Mouse (Mus musculus): Measurements from ENCODE around the gene H2-Ab1.
A peak's percentile ranks its signal among the peaks of the same experiment; 100 is the strongest.

The H2-Ab1 gene

DNA sequence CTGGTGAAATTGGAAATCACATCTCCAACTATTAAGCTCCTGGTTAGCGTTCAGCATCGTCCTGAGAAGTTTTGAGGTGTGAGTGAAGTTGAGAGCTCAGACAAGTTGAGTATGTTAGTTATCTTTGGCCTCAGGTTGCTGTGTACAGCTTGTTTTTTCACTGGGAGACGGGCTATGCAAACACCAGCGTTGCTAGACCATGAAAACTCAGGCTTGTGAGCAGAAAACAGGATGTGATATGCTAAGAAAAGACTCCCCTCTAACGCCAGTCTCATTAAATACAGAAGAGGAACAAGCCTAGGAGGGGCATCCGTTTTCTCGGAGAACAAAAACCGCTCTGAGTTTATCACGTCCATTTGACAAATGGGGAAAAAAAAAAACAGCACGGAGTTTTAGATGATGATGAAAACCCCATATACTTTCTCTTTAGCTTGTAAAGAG lies 17.9 kb upstream of the H2-Ab1 start:
- DNase-seq: no peak

GRCm38 (mm10) chr17:34240366-34240765 lies 17.1 kb upstream of the H2-Ab1 start:
- no peak for DNase-seq

DNA sequence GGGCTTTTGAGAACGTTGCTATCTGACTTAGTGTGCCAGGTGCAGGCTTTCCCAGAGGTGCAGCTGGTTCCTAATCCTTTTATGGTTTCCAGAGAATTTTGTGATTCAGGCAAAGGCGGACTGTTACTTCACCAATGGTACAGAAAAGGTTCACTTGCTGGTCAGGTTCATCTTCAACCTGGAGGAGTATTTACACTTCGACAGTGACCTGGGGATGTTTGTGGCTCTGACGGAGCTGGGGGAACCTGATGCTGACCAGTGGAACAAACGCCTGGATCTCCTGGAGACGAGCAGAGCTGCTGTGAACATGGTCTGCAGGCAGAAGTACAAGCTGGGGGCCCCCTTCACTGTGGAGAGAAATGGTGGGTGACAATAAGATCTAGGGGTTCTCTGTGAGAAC lies 16.6 kb upstream of the H2-Ab1 start:
- no peak for DNase-seq

GRCm38 (mm10) chr17:34244656-34245055 lies 12.8 kb upstream of the H2-Ab1 start:
- no peak for DNase-seq

DNA sequence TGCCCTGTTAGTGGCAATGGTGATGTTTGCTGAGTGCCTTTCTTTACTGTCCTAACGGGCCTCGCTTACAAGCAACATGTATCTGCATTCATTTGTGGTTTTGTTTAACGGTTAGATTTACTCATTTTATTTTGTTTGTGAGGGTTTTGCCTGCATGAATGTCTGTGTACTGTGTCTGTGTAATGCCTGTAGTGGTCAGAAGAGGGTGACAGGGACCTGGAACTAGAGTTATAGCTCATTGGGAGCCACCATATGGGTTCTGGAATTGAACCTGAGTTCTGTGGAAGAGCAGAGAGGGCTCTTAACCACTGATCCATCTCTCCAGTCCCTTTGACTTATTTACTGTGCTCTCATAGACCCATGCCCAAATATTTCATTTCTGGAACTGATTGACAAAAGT lies 10.4 kb upstream of the H2-Ab1 start:
- DNase-seq: peak in 1 of 2 experiments; percentile 23

- no peak for DNase-seq
Observed at GRCm38 (mm10) chr17:34248764-34249163, 8.7 kb upstream of the H2-Ab1 start.

- DNase-seq: no peak
Observed at GRCm38 (mm10) chr17:34249361-34249760, 8.1 kb upstream of the H2-Ab1 start.

GRCm38 (mm10) chr17:34249878-34250277 lies 7.6 kb upstream of the H2-Ab1 start:
- peak; percentile 66 to 68 for DNase-seq

GRCm38 (mm10) chr17:34251666-34252065 lies 5.8 kb upstream of the H2-Ab1 start:
- no peak for DNase-seq

DNA sequence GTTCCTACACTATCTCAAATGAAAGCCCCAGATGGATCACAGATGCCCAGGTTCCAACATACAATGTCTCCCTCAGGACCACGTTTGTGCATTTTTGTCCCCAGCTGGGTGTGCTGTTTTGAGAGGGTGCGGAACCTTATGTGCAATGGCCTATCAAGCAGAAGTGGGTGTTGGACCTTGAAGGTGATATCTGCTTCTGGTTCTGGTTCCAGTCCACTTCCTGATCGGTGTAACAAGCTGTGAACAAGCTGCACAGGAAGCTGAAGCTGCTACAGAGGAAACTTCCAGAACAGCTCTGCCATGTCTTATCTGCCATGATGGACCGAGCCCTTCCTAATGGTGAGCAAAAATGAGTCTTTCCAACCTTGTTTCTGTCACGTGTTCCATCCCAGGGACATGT lies 988 bp upstream of the H2-Ab1 start:
- no peak for DNase-seq

DNA sequence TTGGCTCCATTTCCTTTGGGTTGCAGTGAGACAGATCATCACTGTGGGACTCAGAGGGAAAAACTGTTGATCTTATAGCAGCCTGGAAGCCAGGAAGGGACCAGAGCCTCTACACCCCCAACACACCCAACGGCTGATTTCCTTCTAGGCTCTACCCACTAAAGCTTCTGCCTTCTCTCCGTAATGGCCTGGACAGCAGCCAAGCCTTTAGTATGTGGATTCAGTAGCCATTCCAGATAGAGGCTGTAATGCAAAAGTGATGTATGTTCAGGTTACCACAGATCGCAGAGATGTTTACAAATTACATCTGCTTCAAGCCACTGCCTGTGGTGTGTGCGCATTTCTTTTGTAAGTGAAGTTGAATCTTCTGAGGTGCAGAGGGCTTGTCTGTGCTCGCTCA lies 3.1 kb downstream of the H2-Ab1 start:
- DNase-seq: peak; percentile 11 to 24

- peak; percentile 86 to 89 for DNase-seq
Observed at GRCm38 (mm10) chr17:34261502-34261901, 4.0 kb downstream of the H2-Ab1 start.

DNA sequence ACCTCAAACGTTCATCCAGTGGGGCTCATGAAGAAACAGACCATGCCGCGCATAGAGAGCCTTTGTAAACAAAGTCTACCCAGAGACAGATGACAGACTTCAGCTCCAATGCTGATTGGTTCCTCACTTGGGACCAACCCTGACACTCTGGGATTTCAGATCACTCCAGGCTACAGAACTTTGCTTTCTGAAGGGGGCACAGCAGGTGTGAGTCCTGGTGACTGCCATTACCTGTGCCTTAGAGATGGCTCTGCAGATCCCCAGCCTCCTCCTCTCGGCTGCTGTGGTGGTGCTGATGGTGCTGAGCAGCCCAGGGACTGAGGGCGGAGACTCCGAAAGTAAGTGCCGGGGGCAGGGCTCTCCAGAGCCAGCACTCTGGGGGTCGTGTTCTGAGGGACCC lies 5.6 kb downstream of the H2-Ab1 start:
- DNase-seq: peak; percentile 84 to 85

- peak; percentile 11 to 34 for DNase-seq
Observed at GRCm38 (mm10) chr17:34263811-34264371, 6.4 kb downstream of the H2-Ab1 start.

DNA sequence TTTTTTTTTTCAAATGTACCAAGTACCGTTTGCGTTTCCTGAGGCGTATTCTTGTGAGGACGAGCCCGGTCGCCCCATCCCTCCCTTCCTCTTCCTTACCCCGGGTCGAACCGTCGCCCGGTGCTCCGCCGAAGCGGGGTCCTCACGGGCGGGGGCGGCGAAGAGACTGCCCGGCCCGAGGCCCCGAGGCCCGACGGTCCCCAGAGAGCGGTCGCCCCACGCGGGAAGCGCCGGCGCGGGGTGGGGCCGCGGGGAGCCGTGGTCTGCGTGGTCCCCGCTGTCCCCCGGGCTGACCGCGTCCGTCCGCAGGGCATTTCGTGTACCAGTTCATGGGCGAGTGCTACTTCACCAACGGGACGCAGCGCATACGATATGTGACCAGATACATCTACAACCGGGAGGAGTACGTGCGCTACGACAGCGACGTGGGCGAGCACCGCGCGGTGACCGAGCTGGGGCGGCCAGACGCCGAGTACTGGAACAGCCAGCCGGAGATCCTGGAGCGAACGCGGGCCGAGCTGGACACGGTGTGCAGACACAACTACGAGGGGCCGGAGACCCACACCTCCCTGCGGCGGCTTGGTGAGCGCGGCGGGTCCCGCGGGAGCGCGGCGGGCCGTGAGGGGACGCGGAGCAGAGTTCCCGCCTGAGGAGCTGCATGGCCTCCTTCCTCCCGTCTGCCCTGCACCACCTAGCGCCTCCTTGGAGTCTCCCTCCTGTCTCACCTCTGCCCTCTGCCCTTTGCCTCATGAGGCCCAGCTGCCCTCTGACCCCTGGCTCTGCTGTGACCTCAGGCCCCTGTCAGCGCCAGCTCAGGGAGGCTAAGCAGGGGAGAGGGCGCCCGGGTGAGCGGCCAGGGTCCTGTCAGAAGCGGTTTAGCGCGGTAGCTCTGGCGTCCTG lies 7.2 kb downstream of the H2-Ab1 start:
- peak in 1 of 2 experiments; percentile 14 for DNase-seq

DNA sequence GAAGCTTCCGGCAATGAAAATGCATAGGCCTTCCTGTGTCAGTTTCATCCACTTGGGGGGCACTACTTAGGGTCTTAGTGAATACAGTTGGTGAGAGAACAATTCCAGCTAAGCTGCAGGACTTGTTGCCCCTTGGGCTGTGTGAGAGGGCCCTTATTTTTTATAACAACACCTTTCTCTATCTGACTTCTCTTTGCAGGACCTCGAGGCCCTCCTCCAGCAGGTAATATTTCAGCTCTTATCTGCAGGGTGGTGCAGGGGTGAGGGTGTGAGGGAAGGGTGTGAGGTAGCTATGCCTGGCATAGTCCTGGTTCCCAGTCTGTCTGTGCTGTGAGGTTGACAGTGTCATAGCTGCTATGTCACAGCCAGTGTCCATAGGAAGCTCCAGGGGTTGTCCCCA lies 10.8 kb downstream of the H2-Ab1 start:
- DNase-seq: no peak

GRCm38 (mm10) chr17:34268748-34269147 lies 11.3 kb downstream of the H2-Ab1 start:
- DNase-seq: no peak

DNA sequence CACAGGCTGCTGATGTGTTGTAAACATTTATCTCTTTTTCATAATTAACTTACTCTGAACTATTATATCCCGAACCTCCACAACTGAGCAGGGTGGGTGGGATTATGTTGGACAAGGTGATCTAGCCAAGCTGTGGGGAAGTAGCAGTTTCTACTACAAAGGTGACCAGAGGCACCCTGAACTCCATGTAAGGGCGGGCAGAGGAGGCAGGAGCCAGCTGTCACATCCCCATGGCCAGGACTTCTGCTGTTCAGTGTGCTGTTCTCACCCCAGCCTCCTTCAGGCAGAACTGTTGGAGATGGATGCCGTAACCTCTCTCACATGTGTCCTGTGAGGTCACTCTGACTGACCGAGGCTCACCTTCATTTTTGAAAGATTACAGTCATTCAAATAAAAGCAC lies 12.3 kb downstream of the H2-Ab1 start:
- DNase-seq: no peak

GRCm38 (mm10) chr17:34270230-34270629 lies 12.7 kb downstream of the H2-Ab1 start:
- no peak for DNase-seq

DNA sequence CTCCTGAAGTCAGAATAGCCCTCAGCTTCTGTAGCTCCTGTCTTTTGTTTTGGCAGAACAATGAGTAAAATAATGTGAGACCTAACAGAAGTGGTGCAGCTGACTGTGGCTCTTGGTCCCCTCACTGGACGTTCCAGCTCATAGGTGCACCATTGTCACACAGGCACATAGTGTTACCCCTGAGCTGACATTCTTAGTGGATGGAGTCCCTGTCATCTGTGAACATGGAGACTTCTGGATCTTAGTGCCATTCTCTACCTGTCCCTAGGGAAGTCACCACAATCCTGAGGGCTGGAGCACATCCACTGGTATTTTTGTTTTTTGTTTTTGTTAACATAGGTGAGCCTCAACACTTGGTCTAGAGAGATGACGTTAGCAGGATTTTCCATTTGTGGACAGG lies 13.5 kb downstream of the H2-Ab1 start:
- no peak for DNase-seq

GRCm38 (mm10) chr17:34272102-34272501 lies 14.6 kb downstream of the H2-Ab1 start:
- DNase-seq: no peak

DNA sequence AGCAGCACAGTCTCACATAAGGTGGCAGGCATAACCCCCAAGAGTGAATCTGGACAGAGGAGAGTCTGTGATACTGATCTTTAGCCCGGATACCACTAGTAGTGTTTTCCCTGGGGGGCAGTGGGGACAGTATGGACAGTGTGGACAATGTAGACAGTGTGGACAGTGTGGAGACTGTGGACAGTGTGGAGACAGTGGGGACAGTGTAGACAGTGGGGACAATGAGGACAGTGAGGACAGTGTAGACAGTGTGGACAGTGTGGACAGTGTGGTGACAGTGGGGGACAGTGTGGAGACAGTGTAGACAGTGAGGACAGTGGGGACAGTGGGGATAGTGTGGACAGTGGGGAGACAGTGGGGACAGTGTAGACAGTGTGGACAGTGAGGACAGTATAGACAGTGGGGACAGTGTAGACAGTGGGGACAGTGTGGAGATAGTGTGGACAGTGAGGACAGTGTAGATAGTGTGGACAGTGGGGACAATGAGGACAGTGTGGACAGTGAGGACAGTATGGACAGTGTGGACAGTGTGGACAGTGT lies 23.1 kb downstream of the H2-Ab1 start:
- DNase-seq: no peak

DNA sequence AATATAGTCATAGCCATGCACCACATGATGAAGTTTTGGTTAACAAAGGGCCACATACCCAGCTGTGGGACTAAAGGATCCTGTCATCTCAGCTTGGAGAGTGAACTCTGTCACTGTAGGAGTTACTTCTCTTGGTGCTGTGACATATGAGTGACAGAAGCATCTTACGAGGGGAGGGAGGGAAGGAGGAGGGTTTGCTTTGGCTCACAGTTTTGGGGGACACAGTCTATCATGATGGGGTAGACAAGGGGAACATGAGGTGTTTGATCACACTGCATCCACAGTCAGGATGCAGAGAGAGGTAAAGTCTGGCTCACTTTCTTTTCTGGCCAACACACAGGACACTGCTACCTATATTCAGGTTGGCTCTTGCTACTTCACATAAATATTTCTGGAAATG lies 24.3 kb downstream of the H2-Ab1 start:
- DNase-seq: no peak

DNA sequence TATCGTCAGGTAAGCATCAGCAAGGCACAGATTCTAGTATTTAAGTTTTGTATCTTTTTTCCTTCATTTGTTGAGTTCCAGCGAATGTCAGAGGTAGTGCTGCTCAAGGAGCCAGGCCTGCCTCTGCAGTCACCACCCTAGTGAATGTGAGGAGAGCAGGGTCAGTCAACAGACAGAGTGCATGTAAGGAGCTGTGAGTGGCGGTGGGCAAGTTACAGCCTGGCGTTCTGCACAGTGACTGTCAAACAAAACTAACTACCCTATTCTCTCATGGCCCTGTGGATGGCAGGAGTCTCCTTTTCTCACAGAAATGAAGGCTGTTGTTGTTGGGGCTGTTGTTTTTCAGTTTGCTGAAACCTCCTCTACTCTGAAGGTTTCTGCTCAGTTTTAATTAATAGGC lies 27.9 kb downstream of the H2-Ab1 start:
- no peak for DNase-seq

All from cerebellum, postnatal 14 days (tissue).